Mouse (Mus musculus): ENCODE measurements around the gene Avpr1a. TPM values are rescaled to one million over a fixed set of nuclear protein-coding genes. Genes with fewer than 3 reads are reported as not detected.

The Avpr1a gene
- polyA plus RNA-seq (2012; ENCODE audit: low replicate concordance): not detected in 2 replicates

GRCm38 (mm10) chr10:122447861-122448716 lies at the start of gene Avpr1a:
TSS of gene Avpr1a (plus strand) at chr10:122448499.

Other genes starting within 250 kb of the Avpr1a start
- 5.9 and 7.4 TPM in 2 replicates for gene Ppm1h, start 230.3 kb downstream of the Avpr1a start, polyA plus RNA-seq (2012; ENCODE audit: low replicate concordance)

Data from leukemia stem cell, adult 10-12 weeks (primary cell).